Mouse (Mus musculus): Measurements from ENCODE around the gene Sh3bp2. TPM values are rescaled to one million over a fixed set of nuclear protein-coding genes. Genes with fewer than 3 reads are reported as not detected.

The Sh3bp2 gene
- polyA plus RNA-seq (2014; fragmentation: Illumina TruSeq; extraction: RNeasy Lipid Tissue Mini Kit (QIAGEN cat#74804); ENCODE audit: low replicate concordance) = 0.59 TPM

GRCm38 (mm10) chr5:34525663-34526476 lies at the start of gene Sh3bp2:
TSS of gene Sh3bp2 (plus strand) at chr5:34525838.

GRCm38 (mm10) chr5:34513466-34514217 lies 12.0 kb upstream of the Sh3bp2 start, which contains the start of gene Tnip2:
TSS of gene Tnip2 (minus strand) at chr5:34513991.

DNA sequence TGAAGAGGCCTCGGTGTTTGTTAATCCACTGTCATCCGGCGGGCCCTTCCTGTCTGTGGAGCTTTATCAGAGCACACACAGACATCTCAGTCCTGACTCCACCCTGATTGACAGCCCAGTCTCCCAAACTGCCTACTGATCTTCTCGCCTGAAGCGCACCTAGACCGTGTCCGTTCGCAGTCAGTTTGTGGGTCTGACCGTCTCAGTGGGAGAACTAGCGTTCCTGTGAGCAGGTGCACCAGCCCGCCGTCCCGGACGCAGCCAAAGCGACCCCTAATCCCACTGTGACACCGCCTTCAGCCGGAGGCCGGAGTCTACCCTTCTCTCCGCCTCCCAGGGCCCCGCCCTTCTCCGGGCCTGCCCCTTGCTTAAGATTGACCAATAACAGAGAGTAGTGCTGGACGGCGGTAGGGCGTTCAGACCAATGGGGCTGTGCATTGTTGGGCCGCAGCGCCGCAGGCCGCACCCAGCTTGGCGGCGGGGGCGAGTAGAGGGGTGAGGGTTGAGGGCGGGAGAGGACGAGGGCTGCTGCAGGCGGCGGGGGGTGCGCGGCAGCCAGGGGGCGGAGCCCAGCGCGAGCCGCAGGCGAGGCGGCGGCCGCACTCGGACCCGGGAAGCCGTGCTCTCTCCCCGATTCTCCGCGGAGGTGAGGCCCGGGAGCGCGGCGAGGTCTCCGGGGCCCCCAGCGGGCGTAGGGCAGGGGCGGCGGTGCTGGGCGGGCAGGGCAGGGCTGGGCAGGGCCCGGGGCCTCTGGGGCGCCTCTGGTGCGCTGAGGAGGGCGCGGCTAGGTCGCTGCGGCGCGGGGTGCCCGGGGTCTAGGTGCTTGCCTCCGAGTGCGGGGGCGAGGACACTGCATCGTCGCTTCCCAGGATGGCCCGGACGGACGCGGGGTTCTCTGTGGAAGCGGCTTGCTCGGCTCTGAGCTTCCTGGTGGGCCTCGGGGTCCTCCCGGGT lies 47.9 kb downstream of the Sh3bp2 start, which contains the start of gene Add1:
Gene Add1 (plus strand): TSS at position 397 of the 954 bp plus-strand sequence.

Other genes starting within 250 kb of the Sh3bp2 start
- gene Zfyve28, start 237.4 kb upstream of the Sh3bp2 start, polyA plus RNA-seq (2014; fragmentation: Illumina TruSeq; extraction: RNeasy Lipid Tissue Mini Kit (QIAGEN cat#74804); ENCODE audit: low replicate concordance) = not detected
- gene Cfap99, start 237.2 kb upstream of the Sh3bp2 start, polyA plus RNA-seq (2014; fragmentation: Illumina TruSeq; extraction: RNeasy Lipid Tissue Mini Kit (QIAGEN cat#74804); ENCODE audit: low replicate concordance) = not detected
- gene Rnf4, start 189.5 kb upstream of the Sh3bp2 start, polyA plus RNA-seq (2014; fragmentation: Illumina TruSeq; extraction: RNeasy Lipid Tissue Mini Kit (QIAGEN cat#74804); ENCODE audit: low replicate concordance) = 65.3 TPM
- 16.2 TPM for gene Fam193a, start 155.9 kb upstream of the Sh3bp2 start, polyA plus RNA-seq (2014; fragmentation: Illumina TruSeq; extraction: RNeasy Lipid Tissue Mini Kit (QIAGEN cat#74804); ENCODE audit: low replicate concordance)
- 3.9 TPM for gene Tnip2, start 11.8 kb upstream of the Sh3bp2 start, polyA plus RNA-seq (2014; fragmentation: Illumina TruSeq; extraction: RNeasy Lipid Tissue Mini Kit (QIAGEN cat#74804); ENCODE audit: low replicate concordance)
- 73.9 TPM for gene Add1, start 47.8 kb downstream of the Sh3bp2 start, polyA plus RNA-seq (2014; fragmentation: Illumina TruSeq; extraction: RNeasy Lipid Tissue Mini Kit (QIAGEN cat#74804); ENCODE audit: low replicate concordance)
- gene Mfsd10, start 111.4 kb downstream of the Sh3bp2 start, polyA plus RNA-seq (2014; fragmentation: Illumina TruSeq; extraction: RNeasy Lipid Tissue Mini Kit (QIAGEN cat#74804); ENCODE audit: low replicate concordance) = 0.41 TPM
- gene Nop14, start 134.3 kb downstream of the Sh3bp2 start, polyA plus RNA-seq (2014; fragmentation: Illumina TruSeq; extraction: RNeasy Lipid Tissue Mini Kit (QIAGEN cat#74804); ENCODE audit: low replicate concordance) = 13.1 TPM
- 5.2 TPM for gene Grk4, start 134.5 kb downstream of the Sh3bp2 start, polyA plus RNA-seq (2014; fragmentation: Illumina TruSeq; extraction: RNeasy Lipid Tissue Mini Kit (QIAGEN cat#74804); ENCODE audit: low replicate concordance)
- 4.3 TPM for gene Htt, start 235.9 kb downstream of the Sh3bp2 start, polyA plus RNA-seq (2014; fragmentation: Illumina TruSeq; extraction: RNeasy Lipid Tissue Mini Kit (QIAGEN cat#74804); ENCODE audit: low replicate concordance)